Mouse (Mus musculus) lung, postnatal 10 days (tissue): Measurements from ENCODE around the gene Rc3h2.

Experiments
- DNase-seq: peaks from one replicate; pipeline ENCODE4 v3.0.0; 2021

Rc3h2 gene

DNA sequence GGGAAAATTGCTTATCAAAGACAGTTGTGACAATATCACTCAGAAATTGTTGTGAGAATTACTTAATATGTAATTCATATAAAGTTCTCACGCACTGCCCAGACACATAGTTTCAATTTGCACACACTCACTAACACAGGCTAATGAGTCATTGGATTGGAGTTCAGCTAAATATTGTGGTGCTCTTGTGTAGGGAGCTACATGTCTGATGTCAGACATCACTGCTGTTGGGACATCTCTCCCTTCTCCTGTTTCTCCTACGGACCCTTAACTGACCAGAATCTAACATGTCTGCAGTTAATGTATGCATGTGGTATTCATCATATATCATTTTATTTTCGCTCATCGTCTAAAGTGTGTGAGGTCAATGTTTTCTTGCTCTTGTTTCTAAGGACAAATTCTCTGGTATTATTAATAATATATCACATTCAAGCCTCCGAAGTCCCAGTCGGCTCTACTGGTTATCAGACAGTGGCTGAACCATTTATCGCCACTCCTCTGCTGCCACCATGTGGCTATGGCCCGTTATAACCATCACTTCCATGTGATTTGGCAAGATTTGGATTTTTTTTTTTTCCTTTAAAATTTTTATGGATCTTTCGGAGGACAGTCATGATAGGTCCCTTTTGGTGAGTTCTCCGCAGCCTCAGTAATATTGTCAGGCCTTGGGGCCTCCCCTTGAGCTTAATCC, 84.1 kb downstream of the Rc3h2 start:
- peak; percentile 71 for DNase-seq

GRCm38 (mm10) chr2:37333321-37333720, 89.4 kb downstream of the Rc3h2 start:
- DNase-seq, result no peak

DNA sequence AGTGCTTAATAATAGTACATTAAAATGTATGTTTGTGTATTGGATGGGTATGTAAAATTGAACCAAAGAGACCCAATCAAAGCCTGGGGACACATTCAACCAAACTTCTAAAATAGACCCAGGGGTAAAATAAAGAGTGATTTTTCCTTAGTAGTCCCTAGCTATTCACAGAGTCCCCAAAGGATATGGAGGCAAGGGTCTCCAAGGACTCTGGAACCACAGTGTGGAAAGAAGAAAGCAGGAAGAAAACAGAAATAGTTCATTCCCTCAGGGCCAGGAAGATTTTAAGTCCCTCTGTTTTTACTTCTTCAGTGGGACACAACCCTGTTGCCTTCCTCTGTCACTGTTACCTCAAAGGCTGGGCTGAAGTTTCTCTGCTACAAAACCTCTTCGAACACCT, 96.5 kb downstream of the Rc3h2 start, which contains the start of gene Olfr368:
Olfr368 (plus strand) TSS at position 301 of the 400 bp plus-strand sequence.
- no peak for DNase-seq
